Mouse (Mus musculus): ENCODE measurements around the gene Prdm15. TPM values are rescaled to one million over a fixed set of nuclear protein-coding genes. Genes with fewer than 3 reads are reported as not detected.

Prdm15 gene
- total RNA-seq, 1 experiment = 15.0 TPM

GRCm38 (mm10) chr16:97758288-97758687, 93.4 kb downstream of the Prdm15 start:
- Histone ChIP-seq H3K4me3 (ENCODE audit: insufficient read depth in 1 of 2, low read depth in 1 of 2, low read length in 2 of 2, poor library complexity in 1 of 2, severe bottlenecking in 1 of 2) (no peak overlapping the region), H3K9ac (ENCODE audit: insufficient read depth, low read depth, low read length, poor library complexity, severe bottlenecking) (no peak overlapping the region), H3K36me3 (ENCODE audit: control insufficient read depth, insufficient read depth, low read length, poor library complexity, severe bottlenecking) (no peaks in the 10 kb centered on the region; the same call in 1 of the 2 replicates), H3K9me3 (ENCODE audit: control insufficient read depth, insufficient read depth, low read depth, low read length) (no peaks in the 10 kb centered on the region), H3K4me1 (ENCODE audit: control insufficient read depth in 2 of 2, insufficient read depth in 2 of 2, low read length in 2 of 2, poor library complexity in 1 of 2) (peaks cover 0 to 8% of the 10 kb centered on the region in 2 experiments; a peak in 2 of 4 replicates), H3K27ac (ENCODE audit: insufficient read depth, low read depth, low read length, poor library complexity, severe bottlenecking) (no peak overlapping the region)
- in situ Hi-C loops (cut with MboI; ENCODE audit: low sequenced_read_pairs in 2 of 2, unreplicated experiment in 2 of 2) = no loop called here
- DNase-seq (ENCODE audit: low read depth, low spot score) = no peak
- TF ChIP-seq HCFC1 (IDR thresholded peaks at IDR 0.05; ENCODE audit: borderline replicate concordance, insufficient read depth, low read length) (no peak), ZC3H11A (IDR thresholded peaks at IDR 0.05; ENCODE audit: borderline replicate concordance, low read depth, low read length) (no peak), CHD2 (IDR thresholded peaks at IDR 0.05; ENCODE audit: low read depth, low read length) (no peak), MAFK (IDR thresholded peaks at IDR 0.05; ENCODE audit: insufficient read depth, low read depth, low read length) (no peak), ZNF384 (IDR thresholded peaks at IDR 0.05; ENCODE audit: low read depth, low read length) (no peak)

GRCm38 (mm10) chr16:97756460-97756859, 95.2 kb downstream of the Prdm15 start:
- no peak overlapping the region for H3K27ac ChIP-seq (ENCODE audit: insufficient read depth, low read depth, low read length, poor library complexity, severe bottlenecking)
- H3K36me3 ChIP-seq (ENCODE audit: control insufficient read depth, insufficient read depth, low read length, poor library complexity, severe bottlenecking) = no peaks in the 10 kb centered on the region; the same call in 1 of the 2 replicates
- no peak overlapping the region for H3K9ac ChIP-seq (ENCODE audit: insufficient read depth, low read depth, low read length, poor library complexity, severe bottlenecking)
- in situ Hi-C loops (cut with MboI; ENCODE audit: low sequenced_read_pairs in 2 of 2, unreplicated experiment in 2 of 2) = no loop called here
- H3K9me3 ChIP-seq (ENCODE audit: control insufficient read depth, insufficient read depth, low read depth, low read length) = no peaks in the 10 kb centered on the region
- H3K4me1 ChIP-seq (ENCODE audit: control insufficient read depth in 2 of 2, insufficient read depth in 2 of 2, low read length in 2 of 2, poor library complexity in 1 of 2) = peaks cover 0 to 4% of the 10 kb centered on the region in 2 experiments; a peak in 1 of 4 replicates
- no peak overlapping the region for H3K4me3 ChIP-seq (ENCODE audit: insufficient read depth in 1 of 2, low read depth in 1 of 2, low read length in 2 of 2, poor library complexity in 1 of 2, severe bottlenecking in 1 of 2)
- no peak for TF ChIP-seq ZC3H11A (IDR thresholded peaks at IDR 0.05; ENCODE audit: borderline replicate concordance, low read depth, low read length)
- TF ChIP-seq HCFC1 (IDR thresholded peaks at IDR 0.05; ENCODE audit: borderline replicate concordance, insufficient read depth, low read length) = no peak
- no peak for TF ChIP-seq CHD2 (IDR thresholded peaks at IDR 0.05; ENCODE audit: low read depth, low read length)
- TF ChIP-seq MAFK (IDR thresholded peaks at IDR 0.05; ENCODE audit: insufficient read depth, low read depth, low read length) = no peak
- TF ChIP-seq ZNF384 (IDR thresholded peaks at IDR 0.05; ENCODE audit: low read depth, low read length) = no peak
- no peak for DNase-seq (ENCODE audit: low read depth, low spot score)

- no peak overlapping the region for H3K27ac ChIP-seq (ENCODE audit: insufficient read depth, low read depth, low read length, poor library complexity, severe bottlenecking)
- no peaks in the 10 kb centered on the region for H3K9me3 ChIP-seq (ENCODE audit: control insufficient read depth, insufficient read depth, low read depth, low read length)
- peaks cover 4% of the 10 kb centered on the region; the same call in 1 of the 2 replicates for H3K36me3 ChIP-seq (ENCODE audit: control insufficient read depth, insufficient read depth, low read length, poor library complexity, severe bottlenecking)
- in situ Hi-C loops (cut with MboI; ENCODE audit: low sequenced_read_pairs in 2 of 2, unreplicated experiment in 2 of 2) = no loop called here
- no peak overlapping the region for H3K9ac ChIP-seq (ENCODE audit: insufficient read depth, low read depth, low read length, poor library complexity, severe bottlenecking)
- peaks cover 0 to 5% of the 10 kb centered on the region in 2 experiments; a peak in 1 of 4 replicates for H3K4me1 ChIP-seq (ENCODE audit: control insufficient read depth in 2 of 2, insufficient read depth in 2 of 2, low read length in 2 of 2, poor library complexity in 1 of 2)
- TF ChIP-seq ZNF384 (IDR thresholded peaks at IDR 0.05; ENCODE audit: low read depth, low read length) (no peak), MAFK (IDR thresholded peaks at IDR 0.05; ENCODE audit: insufficient read depth, low read depth, low read length) (no peak), CHD2 (IDR thresholded peaks at IDR 0.05; ENCODE audit: low read depth, low read length) (no peak), HCFC1 (IDR thresholded peaks at IDR 0.05; ENCODE audit: borderline replicate concordance, insufficient read depth, low read length) (no peak), ZC3H11A (IDR thresholded peaks at IDR 0.05; ENCODE audit: borderline replicate concordance, low read depth, low read length) (no peak)
- DNase-seq (ENCODE audit: low read depth, low spot score) = no peak
- no peak overlapping the region for H3K4me3 ChIP-seq (ENCODE audit: insufficient read depth in 1 of 2, low read depth in 1 of 2, low read length in 2 of 2, poor library complexity in 1 of 2, severe bottlenecking in 1 of 2)
Observed at GRCm38 (mm10) chr16:97752316-97752941, 99.2 kb downstream of the Prdm15 start.

- Histone ChIP-seq H3K4me3 (ENCODE audit: insufficient read depth in 1 of 2, low read depth in 1 of 2, low read length in 2 of 2, poor library complexity in 1 of 2, severe bottlenecking in 1 of 2) (no peak overlapping the region), H3K27ac (ENCODE audit: insufficient read depth, low read depth, low read length, poor library complexity, severe bottlenecking) (no peak overlapping the region), H3K36me3 (ENCODE audit: control insufficient read depth, insufficient read depth, low read length, poor library complexity, severe bottlenecking) (peaks cover 4% of the 10 kb centered on the region; the same call in 1 of the 2 replicates), H3K9ac (ENCODE audit: insufficient read depth, low read depth, low read length, poor library complexity, severe bottlenecking) (no peak overlapping the region), H3K4me1 (ENCODE audit: control insufficient read depth in 2 of 2, insufficient read depth in 2 of 2, low read length in 2 of 2, poor library complexity in 1 of 2) (peaks cover 0 to 5% of the 10 kb centered on the region in 2 experiments; a peak in 1 of 4 replicates), H3K9me3 (ENCODE audit: control insufficient read depth, insufficient read depth, low read depth, low read length) (no peaks in the 10 kb centered on the region)
- in situ Hi-C loops (cut with MboI; ENCODE audit: low sequenced_read_pairs in 2 of 2, unreplicated experiment in 2 of 2) = no loop called here
- TF ChIP-seq HCFC1 (IDR thresholded peaks at IDR 0.05; ENCODE audit: borderline replicate concordance, insufficient read depth, low read length) = no peak
- no peak for TF ChIP-seq MAFK (IDR thresholded peaks at IDR 0.05; ENCODE audit: insufficient read depth, low read depth, low read length)
- DNase-seq (ENCODE audit: low read depth, low spot score) = no peak
Observed at GRCm38 (mm10) chr16:97751884-97752283, 99.8 kb downstream of the Prdm15 start.
